Mouse (Mus musculus) skeletal muscle tissue, postnatal 0 days (tissue): ENCODE data around the gene Rbbp7. TPM values are rescaled to one million over a fixed set of nuclear protein-coding genes. Genes with fewer than 3 reads are reported as not detected.

Source experiments
- polyA plus RNA-seq: library from polyadenylated mRNA; unstranded; fragments of >200 nt; fragmentation: Nextera tagmentation; extraction: Ambion mirVana; gene quantifications from 2 replicates; pipeline ENCODE4 v1.2.1, GENCODE M21; 2015

Rbbp7 gene
- polyA plus RNA-seq, result 271 and 281 TPM in 2 replicates

GRCm38 (mm10) chrX:162760115-162760942 lies at the start of gene Rbbp7:
Gene Rbbp7, plus strand, starts transcription at chrX:162760402.

Other genes starting within 250 kb of the Rbbp7 start
- gene Reps2, start 116.8 kb upstream of the Rbbp7 start, polyA plus RNA-seq, result 0.83 and 1.2 TPM in 2 replicates
- 8.2 and 10.2 TPM in 2 replicates for gene Txlng, start 69.1 kb downstream of the Rbbp7 start, polyA plus RNA-seq
- gene Syap1, start 128.0 kb downstream of the Rbbp7 start, polyA plus RNA-seq, result 38.3 and 49.5 TPM in 2 replicates
- 25.2 and 37.7 TPM in 2 replicates for gene Ctps2, start 140.8 kb downstream of the Rbbp7 start, polyA plus RNA-seq
- gene S100g, start 204.2 kb downstream of the Rbbp7 start, polyA plus RNA-seq, result 0.93 TPM in 1 of 2 replicates, not detected in the other